Mouse (Mus musculus) bone marrow, adult 2 months (tissue): ENCODE measurements around the gene Numa1. TPM values are rescaled to one million over a fixed set of nuclear protein-coding genes. Genes with fewer than 3 reads are reported as not detected.

Source experiments
- H3K27ac ChIP-seq: fragments of 200-500 bp; 2 replicates; pipeline ENCODE4 v1.5.1; 2012; ENCODE audit warnings: low read depth, mild to moderate bottlenecking, control low read depth, inconsistent platforms, low read length; ENCODE audit not compliant: control insufficient read depth, poor library complexity, insufficient read depth
- H3K4me1 ChIP-seq: fragments of 200-500 bp; 2 replicates; pipeline ENCODE4 v1.6.1; 2011; ENCODE audit warnings: low read length; ENCODE audit not compliant: control insufficient read depth, insufficient read depth
- H3K4me3 ChIP-seq: fragments of 200-500 bp; replicated peaks from 2 replicates; pipeline ENCODE3; 2011; ENCODE audit warnings: mild to moderate bottlenecking, low read depth, low read length, control low read depth; ENCODE audit not compliant: control insufficient read depth
- CTCF ChIP-seq: fragments of 200-500 bp; IDR thresholded peaks from 2 replicates; pipeline ENCODE4 v1.5.1; 2011; ENCODE audit warnings: low read length, control low read depth; ENCODE audit not compliant: control insufficient read depth, insufficient read depth
- POLR2A ChIP-seq: fragments of 200-500 bp; IDR thresholded peaks from 2 replicates; pipeline ENCODE4 v1.6.1; 2011; ENCODE audit warnings: low read depth, mild to moderate bottlenecking, control low read depth, low read length, borderline replicate concordance; ENCODE audit not compliant: control insufficient read depth
- WGBS: fragments of 180-500 bp; shearing (Covaris S2); methylation state at CpG from one replicate; pipeline ENCODE4 v1.1.7; 2018; 5-methylcytosine and 5-hydroxymethylcytosine counted together
- polyA plus RNA-seq: library from polyadenylated mRNA; stranded (reverse); fragments of >200 nt; gene quantifications from 2 replicates; pipeline ENCODE4 v1.2.4, GENCODE M21; 2011; ENCODE audit warnings: low replicate concordance; ENCODE audit not compliant: missing spikeins, insufficient read depth, insufficient read length

Gene Numa1
- polyA plus RNA-seq, 1 experiment: 130 TPM

DNA sequence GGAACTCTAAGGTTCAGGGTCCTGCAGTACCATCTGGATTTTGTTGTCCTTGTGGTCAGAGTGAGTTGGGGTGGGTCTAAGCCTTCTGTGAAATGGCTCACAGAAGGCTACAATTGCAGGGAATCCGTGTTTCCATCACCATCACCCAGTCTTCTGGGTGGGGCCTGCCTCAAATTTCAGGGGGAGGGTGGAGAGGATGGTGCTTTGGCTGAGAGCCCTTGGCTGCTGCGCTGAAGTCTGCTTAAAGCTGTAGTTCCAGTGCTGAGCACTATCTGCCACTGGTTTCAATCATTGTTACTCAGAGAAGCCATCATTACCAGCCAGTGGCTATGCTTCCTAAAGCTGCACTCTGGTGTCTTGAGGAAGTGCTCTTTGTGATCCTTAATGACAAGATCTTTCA, 40.6 kb downstream of the Numa1 start:
- Histone ChIP-seq H3K4me1 (no peaks in the 10 kb centered on the region; the same call in 1 of the 2 replicates), H3K4me3 (no peak overlapping the region), H3K27ac (no peak overlapping the region)
- TF ChIP-seq CTCF (no peak), POLR2A (no peak)
- 38% methylated on average over 2 of the region's 2 CpGs for WGBS

DNA sequence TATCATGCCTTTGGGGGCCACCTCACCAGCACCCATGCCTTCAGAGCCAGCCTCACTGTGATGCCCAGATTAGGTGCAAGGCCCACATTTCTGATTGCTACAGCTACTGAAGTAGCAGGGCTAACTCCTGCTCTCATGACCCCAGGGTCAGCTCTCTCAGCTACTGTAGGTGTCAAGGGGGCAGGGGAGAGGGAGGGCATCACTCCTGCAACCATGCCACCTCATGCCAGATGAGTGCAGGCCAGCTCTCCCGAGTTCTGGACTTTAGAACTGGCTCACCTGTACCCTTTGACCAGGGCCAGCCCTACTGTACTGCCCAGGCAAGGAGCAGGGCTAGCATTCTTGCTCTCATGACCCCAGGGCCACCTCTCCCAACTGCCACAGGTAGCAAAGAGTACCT, 48.8 kb downstream of the Numa1 start:
- Histone ChIP-seq H3K27ac (no peak overlapping the region), H3K4me3 (no peak overlapping the region), H3K4me1 (no peaks in the 10 kb centered on the region)
- WGBS: 76% methylated on average over 1 of the region's 1 CpGs
- TF ChIP-seq CTCF (no peak), POLR2A (no peak)

DNA sequence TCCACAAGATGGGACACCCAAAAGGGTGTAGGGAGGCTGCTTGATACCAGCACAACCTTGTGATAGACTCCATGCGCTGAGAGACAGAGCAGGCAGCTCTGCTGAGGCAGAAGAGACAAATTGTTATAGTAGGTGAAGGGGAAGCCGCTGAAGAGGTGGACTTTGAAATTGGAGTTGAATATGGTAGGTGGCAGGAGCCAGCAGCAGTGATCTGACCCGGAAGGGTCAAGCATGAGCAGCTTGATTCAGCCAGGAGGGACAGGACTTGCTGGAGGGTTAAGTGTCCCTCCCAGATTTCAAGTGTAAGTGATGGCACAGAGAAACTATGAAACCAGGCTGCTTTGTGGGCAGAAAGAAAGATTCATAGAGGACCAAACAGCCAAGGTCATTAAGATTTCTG, 51.2 kb downstream of the Numa1 start:
- 94% methylated on average over 3 of the region's 3 CpGs for WGBS
- H3K4me1 ChIP-seq: no peaks in the 10 kb centered on the region
- no peak for TF ChIP-seq POLR2A
- TF ChIP-seq CTCF: no peak
- H3K4me3 ChIP-seq: no peak overlapping the region
- H3K27ac ChIP-seq: no peak overlapping the region

DNA sequence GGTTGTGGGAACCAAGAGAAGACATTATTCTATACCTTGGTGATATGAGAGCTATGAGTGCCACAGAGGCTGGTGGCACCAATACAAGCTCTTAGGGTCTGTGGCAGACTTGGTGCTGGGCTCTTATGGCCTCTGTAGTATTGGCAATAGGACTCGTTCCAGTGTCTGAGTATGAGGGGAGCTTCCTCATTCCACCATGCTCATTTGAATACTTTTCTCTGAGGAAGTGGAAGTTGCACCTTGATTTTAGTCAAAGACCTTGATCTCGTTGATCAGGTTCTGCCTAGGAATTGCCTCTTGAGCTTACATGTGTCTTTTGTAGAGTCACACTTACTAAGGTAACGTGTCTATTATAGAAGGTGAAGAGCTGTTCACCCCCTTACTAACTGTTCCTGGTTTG, 60.3 kb downstream of the Numa1 start:
- H3K27ac ChIP-seq: no peak overlapping the region
- no peak overlapping the region for H3K4me3 ChIP-seq
- WGBS: 61% methylated on average over 3 of the region's 3 CpGs
- no peaks in the 10 kb centered on the region for H3K4me1 ChIP-seq
- TF ChIP-seq CTCF (no peak), POLR2A (no peak)

DNA sequence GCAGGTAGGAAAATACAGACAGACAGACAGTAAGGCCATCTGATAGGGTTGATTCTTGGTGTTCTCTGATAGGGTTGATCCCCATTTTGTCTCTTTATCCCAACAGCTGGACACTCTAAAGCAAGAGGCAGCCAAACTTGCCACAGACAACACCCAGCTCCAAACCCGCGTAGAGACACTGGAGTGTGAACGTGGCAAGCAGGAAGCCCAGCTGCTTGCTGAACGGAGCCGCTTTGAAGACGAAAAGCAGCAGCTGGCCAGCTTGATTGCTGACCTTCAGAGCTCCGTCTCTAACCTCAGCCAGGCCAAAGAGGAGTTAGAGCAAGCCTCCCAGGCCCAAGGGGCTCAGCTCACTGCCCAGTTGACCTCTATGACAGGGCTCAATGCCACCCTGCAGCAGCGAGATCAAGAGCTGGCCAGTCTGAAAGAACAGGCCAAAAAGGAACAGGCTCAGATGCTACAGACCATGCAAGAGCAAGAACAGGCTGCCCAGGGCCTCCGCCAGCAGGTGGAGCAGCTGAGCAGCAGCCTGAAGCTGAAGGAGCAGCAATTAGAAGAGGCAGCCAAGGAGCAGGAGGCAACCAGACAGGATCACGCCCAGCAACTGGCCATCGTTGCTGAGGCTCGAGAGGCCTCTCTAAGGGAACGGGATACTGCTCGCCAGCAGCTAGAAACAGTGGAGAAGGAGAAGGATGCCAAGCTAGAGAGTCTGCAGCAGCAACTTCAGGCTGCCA, 64.5 kb downstream of the Numa1 start:
- H3K4me1 ChIP-seq: no peaks in the 10 kb centered on the region
- TF ChIP-seq POLR2A (no peak), CTCF (peak; percentile 96)
- WGBS: 71% methylated on average over 14 of the region's 14 CpGs
- no peak overlapping the region for H3K27ac ChIP-seq
- H3K4me3 ChIP-seq: no peak overlapping the region

DNA sequence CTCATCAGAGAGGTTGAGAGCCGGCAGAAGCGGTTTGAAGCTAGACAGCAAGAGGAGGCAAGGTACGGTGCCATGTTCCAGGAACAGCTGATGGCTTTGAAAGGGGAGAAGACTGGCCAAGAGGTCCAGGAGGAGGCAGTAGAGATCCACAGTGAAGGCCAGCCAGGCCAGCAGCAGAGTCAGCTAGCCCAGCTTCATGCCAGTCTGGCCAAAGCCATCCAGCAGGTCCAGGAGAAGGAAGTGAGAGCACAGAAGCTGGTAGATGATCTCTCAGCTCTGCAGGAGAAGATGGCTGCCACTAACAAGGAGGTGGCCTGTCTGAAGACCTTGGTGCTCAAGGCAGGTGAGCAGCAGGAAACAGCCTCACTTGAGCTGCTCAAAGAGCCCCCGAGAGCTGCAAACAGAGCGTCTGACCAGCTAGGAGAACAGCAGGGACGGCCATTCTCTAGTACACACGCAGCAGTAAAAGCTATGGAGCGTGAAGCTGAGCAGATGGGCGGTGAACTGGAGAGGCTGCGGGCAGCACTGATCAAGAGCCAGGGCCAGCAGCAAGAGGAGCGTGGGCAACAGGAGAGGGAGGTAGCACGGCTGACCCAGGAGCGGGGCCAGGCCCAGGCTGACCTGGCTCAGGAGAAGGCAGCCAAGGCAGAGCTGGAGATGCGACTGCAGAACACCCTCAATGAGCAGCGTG, 65.7 kb downstream of the Numa1 start:
- no peaks in the 10 kb centered on the region for H3K4me1 ChIP-seq
- no peak overlapping the region for H3K4me3 ChIP-seq
- WGBS: 94% methylated on average over 15 of the region's 15 CpGs
- no peak overlapping the region for H3K27ac ChIP-seq
- no peak for TF ChIP-seq POLR2A
- no peak for TF ChIP-seq CTCF

DNA sequence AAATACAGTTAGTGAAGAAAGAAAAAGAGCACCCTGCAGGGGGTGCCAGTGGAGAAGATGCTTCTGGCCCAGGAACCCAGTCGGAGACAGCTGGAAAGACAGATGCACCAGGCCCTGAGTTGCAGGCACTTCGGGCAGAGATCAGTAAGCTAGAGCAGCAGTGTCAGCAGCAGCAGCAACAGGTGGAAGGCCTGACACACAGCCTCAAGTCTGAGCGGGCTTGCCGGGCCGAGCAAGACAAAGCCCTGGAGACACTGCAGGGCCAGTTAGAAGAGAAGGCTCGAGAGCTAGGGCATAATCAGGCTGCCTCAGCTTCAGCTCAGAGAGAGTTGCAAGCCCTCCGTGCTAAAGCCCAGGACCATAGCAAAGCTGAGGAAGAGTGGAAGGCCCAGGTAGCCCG, 66.4 kb downstream of the Numa1 start:
- no peak overlapping the region for H3K4me3 ChIP-seq
- 92% methylated on average over 8 of the region's 8 CpGs for WGBS
- H3K4me1 ChIP-seq: no peaks in the 10 kb centered on the region; the same call in 1 of the 2 replicates
- TF ChIP-seq POLR2A: no peak
- no peak for TF ChIP-seq CTCF
- no peak overlapping the region for H3K27ac ChIP-seq

DNA sequence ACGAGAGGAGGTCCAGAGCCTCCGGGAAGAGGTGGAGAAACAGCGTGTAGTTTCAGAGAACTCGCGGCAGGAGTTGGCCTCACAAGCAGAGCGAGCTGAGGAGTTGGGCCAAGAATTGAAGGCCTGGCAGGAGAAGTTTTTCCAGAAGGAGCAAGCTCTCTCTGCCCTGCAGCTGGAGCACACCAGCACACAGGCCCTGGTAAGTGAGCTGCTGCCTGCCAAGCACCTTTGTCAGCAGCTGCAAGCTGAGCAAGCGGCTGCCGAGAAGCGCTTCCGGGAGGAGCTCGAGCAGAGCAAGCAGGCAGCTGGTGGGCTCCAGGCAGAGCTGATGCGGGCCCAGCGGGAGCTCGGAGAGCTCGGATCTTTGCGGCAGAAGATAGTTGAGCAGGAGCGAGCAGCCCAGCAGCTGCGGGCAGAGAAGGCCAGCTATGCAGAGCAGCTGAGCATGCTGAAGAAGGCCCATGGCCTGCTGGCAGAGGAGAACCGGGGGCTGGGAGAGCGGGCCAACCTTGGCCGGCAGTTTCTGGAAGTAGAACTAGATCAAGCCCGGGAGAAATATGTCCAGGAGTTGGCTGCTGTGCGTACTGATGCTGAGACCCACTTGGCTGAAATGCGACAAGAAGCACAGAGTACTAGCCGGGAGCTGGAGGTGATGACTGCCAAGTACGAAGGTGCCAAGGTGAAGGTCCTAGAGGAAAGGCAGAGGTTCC, 67.2 kb downstream of the Numa1 start:
- H3K4me1 ChIP-seq: no peaks in the 10 kb centered on the region; the same call in 1 of the 2 replicates
- 96% methylated on average over 26 of the region's 26 CpGs for WGBS
- no peak overlapping the region for H3K27ac ChIP-seq
- H3K4me3 ChIP-seq: no peak overlapping the region
- no peak for TF ChIP-seq POLR2A
- no peak for TF ChIP-seq CTCF

DNA sequence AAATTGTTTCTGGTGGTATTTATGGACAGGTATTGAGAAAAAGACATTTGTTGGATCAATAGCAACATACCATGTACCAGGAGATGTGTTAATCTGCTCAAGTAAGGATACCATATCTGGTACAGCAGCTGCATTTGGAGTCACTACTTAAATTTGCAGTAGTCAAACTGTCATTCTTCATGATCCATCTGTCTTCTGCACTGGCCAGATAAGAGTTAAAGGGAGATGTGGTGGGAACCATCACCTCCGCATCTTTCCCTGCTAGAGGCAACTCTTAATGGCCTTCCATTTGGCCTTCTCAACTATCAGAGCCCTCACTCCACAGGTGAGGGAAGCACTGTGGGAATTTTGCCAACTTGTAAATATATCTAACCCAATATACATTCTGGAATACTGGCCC, 72.6 kb downstream of the Numa1 start:
- Histone ChIP-seq H3K4me1 (no peaks in the 10 kb centered on the region; the same call in none of the 2 replicates), H3K4me3 (no peak overlapping the region), H3K27ac (no peak overlapping the region)
- WGBS: 71% methylated on average over 1 of the region's 1 CpGs
- TF ChIP-seq CTCF (no peak), POLR2A (no peak)
